Mouse (Mus musculus) hindbrain, embryonic 10.5 days (tissue): ENCODE results near the gene Sptbn2. TPM values are rescaled to one million over a fixed set of nuclear protein-coding genes. Genes with fewer than 3 reads are reported as not detected.

Experiments
- DNase-seq: peaks from one replicate; pipeline ENCODE4 v3.0.0-alpha.2; 2017; ENCODE audit warnings: low spot score
- H3K27ac ChIP-seq: fragments of 300-500 bp; sonication (generic); 2 replicates; pipeline ENCODE4 v1.5.1; 2016; ENCODE audit warnings: mild to moderate bottlenecking, moderate library complexity
- H3K27me3 ChIP-seq: fragments of 300-500 bp; sonication (generic); 2 replicates; pipeline ENCODE4 v1.6.1; 2016; ENCODE audit warnings: mild to moderate bottlenecking; ENCODE audit not compliant: poor library complexity, insufficient read depth, severe bottlenecking
- H3K36me3 ChIP-seq: fragments of 300-500 bp; sonication (generic); 2 replicates; pipeline ENCODE4 v1.6.1; 2016; ENCODE audit warnings: mild to moderate bottlenecking, moderate library complexity
- H3K4me1 ChIP-seq: fragments of 300-500 bp; sonication (generic); replicated peaks from 2 replicates; pipeline ENCODE4 v1.6.1; 2016; ENCODE audit warnings: mild to moderate bottlenecking
- H3K4me3 ChIP-seq: fragments of 300-500 bp; sonication (generic); 2 replicates; pipeline ENCODE4 v1.5.1; 2016; ENCODE audit warnings: mild to moderate bottlenecking, moderate library complexity
- H3K9me3 ChIP-seq: fragments of 300-500 bp; sonication (generic); 2 replicates; pipeline ENCODE4 v1.6.1; 2016; ENCODE audit warnings: mild to moderate bottlenecking, moderate library complexity
- WGBS: fragments of 180-500 bp; shearing (Covaris S2); methylation state at CpG from one replicate; pipeline ENCODE4 v1.1.7; 2016; 5-methylcytosine and 5-hydroxymethylcytosine counted together
- polyA plus RNA-seq: library from polyadenylated mRNA; unstranded; fragments of >200 nt; fragmentation: Nextera tagmentation; extraction: Ambion mirVana; gene quantifications from 2 replicates; pipeline ENCODE4 v1.2.1, GENCODE M21; 2016

Gene Sptbn2
- polyA plus RNA-seq, 1 experiment from 2014 or later = 20.6 TPM

GRCm38 (mm10) chr19:4795929-4796328 is 85.0 kb downstream of the Sptbn2 start:
- H3K9me3 ChIP-seq = no peaks in the 10 kb centered on the region
- no peak for DNase-seq
- no peak overlapping the region for H3K27ac ChIP-seq
- 86% methylated on average over 1 of the region's 1 CpGs for WGBS
- peaks cover 60% of the 10 kb centered on the region for H3K36me3 ChIP-seq
- peaks cover 24% of the 10 kb centered on the region for H3K4me1 ChIP-seq
- no peak overlapping the region for H3K4me3 ChIP-seq
- H3K27me3 ChIP-seq = no peaks in the 10 kb centered on the region

GRCm38 (mm10) chr19:4797846-4798245 is 86.9 kb downstream of the Sptbn2 start:
- Histone ChIP-seq H3K36me3 (peaks cover 66% of the 10 kb centered on the region), H3K4me3 (no peak overlapping the region), H3K4me1 (peaks cover 14% of the 10 kb centered on the region), H3K27ac (no peak overlapping the region), H3K27me3 (no peaks in the 10 kb centered on the region), H3K9me3 (no peaks in the 10 kb centered on the region)
- 98% methylated on average over 2 of the region's 2 CpGs for WGBS
- DNase-seq = no peak

- Histone ChIP-seq H3K9me3 (no peaks in the 10 kb centered on the region), H3K4me1 (peaks cover 23% of the 10 kb centered on the region), H3K27me3 (no peaks in the 10 kb centered on the region), H3K27ac (no peak overlapping the region), H3K4me3 (no peak overlapping the region), H3K36me3 (peaks cover 79% of the 10 kb centered on the region)
- 94% methylated on average over 5 of the region's 5 CpGs for WGBS
- DNase-seq = no peak
Measured at GRCm38 (mm10) chr19:4799083-4799482, 88.1 kb downstream of the Sptbn2 start.

Other genes starting within 250 kb of the Sptbn2 start
- 1.2 and 1.6 TPM in 2 replicates for gene Syt12, start 233.7 kb upstream of the Sptbn2 start, polyA plus RNA-seq
- gene 2010003K11Rik, start 212.6 kb upstream of the Sptbn2 start, polyA plus RNA-seq = 0.13 TPM in 1 of 2 replicates, not detected in the other
- gene Pcx, start 200.7 kb upstream of the Sptbn2 start, polyA plus RNA-seq = 23.1 and 25.5 TPM in 2 replicates
- 5.9 and 8.2 TPM in 2 replicates for gene Lrfn4, start 95.5 kb upstream of the Sptbn2 start, polyA plus RNA-seq
- 80.0 and 81.4 TPM in 2 replicates for gene Rce1, start 85.5 kb upstream of the Sptbn2 start, polyA plus RNA-seq
- gene Gm960, start 12.5 kb upstream of the Sptbn2 start, polyA plus RNA-seq = 2.9 and 3.1 TPM in 2 replicates
- 108 and 124 TPM in 2 replicates for gene Rbm4b, start 45.3 kb downstream of the Sptbn2 start, polyA plus RNA-seq
- gene Rbm4, start 82.7 kb downstream of the Sptbn2 start, polyA plus RNA-seq = 104 and 106 TPM in 2 replicates
- gene Gm21992, start 100.4 kb downstream of the Sptbn2 start, polyA plus RNA-seq = 26.7 and 30.0 TPM in 2 replicates
- gene Rbm14, start 100.5 kb downstream of the Sptbn2 start, polyA plus RNA-seq = 126 and 130 TPM in 2 replicates
- 46.9 and 49.6 TPM in 2 replicates for gene Ccs, start 128.2 kb downstream of the Sptbn2 start, polyA plus RNA-seq
- 0.11 and 0.33 TPM in 2 replicates for gene Ccdc87, start 128.2 kb downstream of the Sptbn2 start, polyA plus RNA-seq
- gene Ctsf, start 144.0 kb downstream of the Sptbn2 start, polyA plus RNA-seq = 38.8 and 52.5 TPM in 2 replicates
- gene Actn3, start 166.7 kb downstream of the Sptbn2 start, polyA plus RNA-seq = 3.8 and 12.1 TPM in 2 replicates
- 17.6 and 19.5 TPM in 2 replicates for gene Zdhhc24, start 167.5 kb downstream of the Sptbn2 start, polyA plus RNA-seq
- gene Bbs1, start 195.5 kb downstream of the Sptbn2 start, polyA plus RNA-seq = 7.9 and 8.3 TPM in 2 replicates
- 204 and 218 TPM in 2 replicates for gene Dpp3, start 217.1 kb downstream of the Sptbn2 start, polyA plus RNA-seq
- 2.1 and 3.7 TPM in 2 replicates for gene Peli3, start 232.0 kb downstream of the Sptbn2 start, polyA plus RNA-seq